Mouse (Mus musculus): ENCODE data around the gene Nxpe5. TPM values are rescaled to one million over a fixed set of nuclear protein-coding genes. Genes with fewer than 3 reads are reported as not detected.
"Not testable (repeated sequence)": the region's sequence is repeated elsewhere in the genome, so short reads cannot be mapped to it uniquely, and the experiment has no call there.

The Nxpe5 gene
- polyA plus RNA-seq, 1 experiment from 2014 or later = not detected

DNA sequence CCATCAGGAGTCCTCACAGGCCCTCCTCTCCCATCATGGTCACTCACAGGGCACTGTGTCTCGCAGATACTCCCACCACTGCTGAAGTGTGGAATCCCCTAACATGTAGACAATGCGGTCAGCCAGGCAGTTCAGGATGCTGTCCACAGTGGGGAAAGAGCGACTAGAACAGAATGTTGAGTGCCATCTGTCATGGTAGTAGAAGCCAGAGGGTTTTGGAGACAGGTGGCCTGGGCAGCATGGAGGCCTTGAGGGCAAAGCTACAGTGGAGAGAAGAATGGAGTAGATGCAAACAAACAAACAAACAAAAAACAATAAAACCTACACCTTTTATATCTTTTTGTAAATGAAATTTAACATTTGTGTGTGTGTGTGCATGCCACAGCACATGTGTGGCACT is 23.6 kb upstream of the Nxpe5 start:
- H3K9me3 ChIP-seq (ENCODE audit: control insufficient read depth, low read depth, low read length) = no peaks in the 10 kb centered on the region
- ATAC-seq (ENCODE audit: insufficient number of reproducible peaks, insufficient read depth, low FRiP score, low read depth) = no peak
- H3K4me3 ChIP-seq (ENCODE audit: low read depth, low read length) = no peak overlapping the region
- H3K4me2 ChIP-seq (replicated peaks; ENCODE audit: low read depth, low read length) = no peak overlapping the region
- H3K36me3 ChIP-seq (ENCODE audit: control insufficient read depth, insufficient read depth, low read length) = no peaks in the 10 kb centered on the region
- WGBS = 82% methylated on average over 3 of the region's 3 CpGs
- no peak overlapping the region for H3K9ac ChIP-seq (replicated peaks; ENCODE audit: low read depth, low read length)
- no peaks in the 10 kb centered on the region for H3K27me3 ChIP-seq (ENCODE audit: control insufficient read depth, insufficient read depth, low read length)
- no peak overlapping the region for H3K27ac ChIP-seq (ENCODE audit: low read length)
- no peaks in the 10 kb centered on the region for H3K4me1 ChIP-seq (ENCODE audit: control insufficient read depth, insufficient read depth, low read length)

DNA sequence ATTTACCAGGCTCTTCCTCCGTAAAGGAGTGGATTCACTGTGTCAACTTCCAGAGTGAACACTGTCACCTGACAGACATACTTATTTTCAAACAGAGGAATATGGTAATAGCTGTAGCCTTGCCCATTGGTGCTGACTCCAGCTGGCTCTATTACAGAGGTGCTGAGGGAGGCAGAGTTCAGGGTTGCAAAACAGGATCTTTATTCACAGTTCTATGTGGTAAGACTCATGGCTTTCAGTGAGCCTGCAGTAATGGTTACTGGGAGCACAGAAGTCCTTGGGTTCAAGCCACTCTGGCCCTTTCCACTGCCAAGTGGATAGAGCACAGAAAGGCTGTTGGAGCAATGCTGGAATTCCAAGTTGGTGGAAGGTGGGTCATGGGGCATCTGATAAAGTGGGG is 18.4 kb upstream of the Nxpe5 start:
- Histone ChIP-seq H3K27ac (ENCODE audit: low read length) (no peak overlapping the region), H3K9me3 (ENCODE audit: control insufficient read depth, low read depth, low read length) (no peaks in the 10 kb centered on the region), H3K4me2 (replicated peaks; ENCODE audit: low read depth, low read length) (no peak overlapping the region), H3K36me3 (ENCODE audit: control insufficient read depth, insufficient read depth, low read length) (no peaks in the 10 kb centered on the region), H3K9ac (replicated peaks; ENCODE audit: low read depth, low read length) (no peak overlapping the region), H3K27me3 (ENCODE audit: control insufficient read depth, insufficient read depth, low read length) (no peaks in the 10 kb centered on the region), H3K4me3 (ENCODE audit: low read depth, low read length) (no peak overlapping the region), H3K4me1 (ENCODE audit: control insufficient read depth, insufficient read depth, low read length) (no peaks in the 10 kb centered on the region)
- no peak for ATAC-seq (ENCODE audit: insufficient number of reproducible peaks, insufficient read depth, low FRiP score, low read depth)
- WGBS = 78% methylated on average over 1 of the region's 1 CpGs

DNA sequence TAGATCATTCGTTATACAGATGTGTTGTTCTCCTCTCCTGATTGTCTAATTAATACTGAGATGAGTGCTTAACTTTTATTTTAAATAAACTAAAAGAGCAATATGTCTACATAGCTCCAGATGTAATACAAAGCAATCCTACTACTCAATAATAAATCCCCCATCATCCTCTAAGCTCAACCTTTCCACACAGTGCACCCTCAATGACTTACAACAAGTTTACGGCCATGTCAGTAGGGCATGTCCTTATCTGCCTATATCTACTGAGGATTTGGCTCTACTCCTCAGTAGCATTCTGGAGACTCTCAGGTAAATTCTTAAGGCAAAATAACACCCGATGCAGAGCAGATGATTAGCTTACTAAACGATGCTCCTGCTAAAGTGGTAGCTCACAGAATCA is 17.8 kb upstream of the Nxpe5 start:
- Histone ChIP-seq H3K4me1 (ENCODE audit: control insufficient read depth, insufficient read depth, low read length) (no peaks in the 10 kb centered on the region), H3K36me3 (ENCODE audit: control insufficient read depth, insufficient read depth, low read length) (no peaks in the 10 kb centered on the region), H3K27ac (ENCODE audit: low read length) (no peak overlapping the region), H3K9ac (replicated peaks; ENCODE audit: low read depth, low read length) (no peak overlapping the region), H3K4me3 (ENCODE audit: low read depth, low read length) (no peak overlapping the region), H3K9me3 (ENCODE audit: control insufficient read depth, low read depth, low read length) (no peaks in the 10 kb centered on the region), H3K27me3 (ENCODE audit: control insufficient read depth, insufficient read depth, low read length) (no peaks in the 10 kb centered on the region), H3K4me2 (replicated peaks; ENCODE audit: low read depth, low read length) (no peak overlapping the region)
- no peak for ATAC-seq (ENCODE audit: insufficient number of reproducible peaks, insufficient read depth, low FRiP score, low read depth)
- WGBS = 78% methylated on average over 4 of the region's 4 CpGs

DNA sequence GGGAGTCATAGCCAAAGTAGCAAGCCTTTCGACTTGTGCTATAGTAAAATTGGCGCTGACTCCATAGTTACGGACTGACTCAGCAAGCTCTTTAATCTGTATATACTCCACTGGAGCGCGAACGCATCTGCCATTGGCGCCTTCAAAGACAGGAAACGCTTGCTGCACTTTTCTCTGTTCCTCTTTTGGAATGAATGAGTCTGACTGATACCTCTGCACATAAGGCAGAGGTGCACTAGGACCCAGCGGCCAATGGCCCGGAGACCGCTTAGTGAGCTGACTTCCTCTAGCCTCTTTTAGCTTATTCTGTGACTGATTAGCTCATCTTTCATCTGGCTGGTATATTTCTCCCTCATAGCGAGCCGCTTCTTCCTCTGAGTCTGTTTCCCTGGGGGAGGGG is 9.1 kb upstream of the Nxpe5 start:
- not testable (repeated sequence) for H3K9ac ChIP-seq (replicated peaks; ENCODE audit: low read depth, low read length); H3K4me1 ChIP-seq (ENCODE audit: control insufficient read depth, insufficient read depth, low read length); ATAC-seq (ENCODE audit: insufficient number of reproducible peaks, insufficient read depth, low FRiP score, low read depth); H3K27ac ChIP-seq (ENCODE audit: low read length); H3K27me3 ChIP-seq (ENCODE audit: control insufficient read depth, insufficient read depth, low read length); H3K9me3 ChIP-seq (ENCODE audit: control insufficient read depth, low read depth, low read length); H3K4me3 ChIP-seq (ENCODE audit: low read depth, low read length); H3K4me2 ChIP-seq (replicated peaks; ENCODE audit: low read depth, low read length); H3K36me3 ChIP-seq (ENCODE audit: control insufficient read depth, insufficient read depth, low read length)
- 95% methylated on average over 13 of the region's 13 CpGs for WGBS

DNA sequence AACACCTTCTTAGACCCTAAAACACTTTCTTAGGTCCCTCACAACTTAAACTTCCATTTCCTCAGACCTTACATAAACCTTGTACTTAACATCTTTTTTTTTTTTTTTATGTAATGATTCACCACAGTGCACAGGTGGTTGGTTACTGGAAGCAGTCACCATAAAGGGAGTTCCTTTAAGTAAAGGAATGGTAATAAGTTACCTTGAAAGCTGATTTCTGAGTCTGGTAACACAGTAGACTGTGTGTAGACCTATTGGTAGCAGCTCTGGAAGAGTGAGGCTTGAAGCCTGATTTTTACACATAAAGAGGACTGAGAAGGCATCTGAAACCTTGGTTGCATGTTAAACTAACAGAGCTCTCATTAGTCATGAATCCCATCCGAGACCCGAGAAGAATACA is 5.8 kb upstream of the Nxpe5 start:
- WGBS = 39% methylated on average over 2 of the region's 2 CpGs
- H3K27ac ChIP-seq (ENCODE audit: low read length) = no peak overlapping the region
- ATAC-seq (ENCODE audit: insufficient number of reproducible peaks, insufficient read depth, low FRiP score, low read depth) = no peak
- no peak overlapping the region for H3K9ac ChIP-seq (replicated peaks; ENCODE audit: low read depth, low read length)
- no peaks in the 10 kb centered on the region for H3K27me3 ChIP-seq (ENCODE audit: control insufficient read depth, insufficient read depth, low read length)
- no peaks in the 10 kb centered on the region for H3K4me1 ChIP-seq (ENCODE audit: control insufficient read depth, insufficient read depth, low read length)
- H3K36me3 ChIP-seq (ENCODE audit: control insufficient read depth, insufficient read depth, low read length) = no peaks in the 10 kb centered on the region
- H3K9me3 ChIP-seq (ENCODE audit: control insufficient read depth, low read depth, low read length) = no peaks in the 10 kb centered on the region
- no peak overlapping the region for H3K4me3 ChIP-seq (ENCODE audit: low read depth, low read length)
- H3K4me2 ChIP-seq (replicated peaks; ENCODE audit: low read depth, low read length) = no peak overlapping the region

DNA sequence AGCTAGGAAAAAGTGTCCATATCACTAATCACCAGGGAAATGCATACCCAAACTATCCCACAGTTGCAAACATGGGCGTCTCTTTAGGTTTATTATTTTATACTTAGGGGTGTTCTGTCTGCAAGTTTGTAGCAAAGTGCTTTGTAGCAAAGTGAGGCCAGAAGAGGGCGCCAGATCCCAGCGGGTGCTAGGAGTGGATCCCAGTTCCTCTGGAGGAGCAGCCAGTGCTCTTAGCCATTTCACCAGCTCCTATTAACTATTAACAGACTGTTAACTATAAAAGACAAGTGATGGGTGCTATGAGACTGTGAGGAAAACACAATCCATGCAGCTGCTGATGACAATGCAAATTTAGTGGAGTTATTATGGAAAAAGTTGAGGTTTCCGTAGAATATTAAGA is 3.6 kb upstream of the Nxpe5 start:
- WGBS = 25% methylated on average over 4 of the region's 4 CpGs
- Histone ChIP-seq H3K9ac (replicated peaks; ENCODE audit: low read depth, low read length) (no peak overlapping the region), H3K9me3 (ENCODE audit: control insufficient read depth, low read depth, low read length) (no peaks in the 10 kb centered on the region), H3K4me1 (ENCODE audit: control insufficient read depth, insufficient read depth, low read length) (no peaks in the 10 kb centered on the region), H3K4me2 (replicated peaks; ENCODE audit: low read depth, low read length) (no peak overlapping the region), H3K27ac (ENCODE audit: low read length) (no peak overlapping the region), H3K36me3 (ENCODE audit: control insufficient read depth, insufficient read depth, low read length) (no peaks in the 10 kb centered on the region), H3K27me3 (ENCODE audit: control insufficient read depth, insufficient read depth, low read length) (no peaks in the 10 kb centered on the region), H3K4me3 (ENCODE audit: low read depth, low read length) (no peak overlapping the region)
- no peak for ATAC-seq (ENCODE audit: insufficient number of reproducible peaks, insufficient read depth, low FRiP score, low read depth)

DNA sequence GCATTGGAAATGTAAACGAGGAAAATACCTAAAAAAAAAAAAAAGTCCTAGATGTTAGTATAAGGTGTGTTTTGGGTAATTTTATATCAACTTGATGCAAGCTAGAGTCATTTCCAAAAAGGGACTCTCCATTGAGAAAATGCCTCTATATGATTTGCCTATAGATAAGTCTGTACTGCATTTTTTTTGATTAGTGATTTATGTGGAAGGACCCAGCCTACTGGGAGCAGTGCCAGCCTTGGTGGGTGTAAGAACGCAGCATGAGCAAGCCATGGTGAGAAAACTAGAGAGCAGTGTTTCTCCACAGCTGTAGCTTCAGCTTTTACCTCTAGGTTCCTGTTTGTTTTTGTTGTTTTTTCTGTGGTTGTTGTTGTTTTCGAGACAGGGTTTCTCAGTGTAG is 2.4 kb upstream of the Nxpe5 start:
- no peak overlapping the region for H3K4me2 ChIP-seq (replicated peaks; ENCODE audit: low read depth, low read length)
- WGBS = 58% methylated on average over 3 of the region's 3 CpGs

DNA sequence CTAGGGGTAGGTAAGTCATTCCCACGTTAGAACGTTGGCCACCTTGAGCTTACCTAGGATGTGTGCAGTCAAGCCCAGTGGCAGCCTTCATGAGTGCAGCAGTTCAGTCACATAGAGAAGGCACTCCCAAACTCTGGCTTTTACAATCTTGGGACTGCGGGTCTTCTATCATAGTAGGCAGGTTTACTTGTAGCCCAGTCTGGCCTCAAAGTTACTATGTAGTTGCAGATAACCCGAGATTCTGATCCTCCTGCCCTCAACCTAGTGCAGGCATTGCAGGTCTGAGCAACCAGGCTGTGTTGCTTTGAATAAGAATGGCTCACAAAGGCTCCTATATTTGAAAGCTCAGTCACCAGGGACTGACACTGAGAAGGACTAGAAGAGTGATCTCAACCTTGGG is 793 bp downstream of the Nxpe5 start:
- H3K9me3 ChIP-seq (ENCODE audit: control insufficient read depth, low read depth, low read length) = no peaks in the 10 kb centered on the region
- ATAC-seq (ENCODE audit: insufficient number of reproducible peaks, insufficient read depth, low FRiP score, low read depth) = no peak
- no peak overlapping the region for H3K27ac ChIP-seq (ENCODE audit: low read length)
- WGBS = 75% methylated on average over 4 of the region's 4 CpGs
- no peaks in the 10 kb centered on the region for H3K36me3 ChIP-seq (ENCODE audit: control insufficient read depth, insufficient read depth, low read length)
- H3K4me1 ChIP-seq (ENCODE audit: control insufficient read depth, insufficient read depth, low read length) = no peaks in the 10 kb centered on the region
- H3K27me3 ChIP-seq (ENCODE audit: control insufficient read depth, insufficient read depth, low read length) = no peaks in the 10 kb centered on the region
- H3K4me2 ChIP-seq (replicated peaks; ENCODE audit: low read depth, low read length) = no peak overlapping the region
- no peak overlapping the region for H3K9ac ChIP-seq (replicated peaks; ENCODE audit: low read depth, low read length)
- H3K4me3 ChIP-seq (ENCODE audit: low read depth, low read length) = no peak overlapping the region

More for the DNA sequence above, 2.4 kb upstream of the Nxpe5 start:
- H3K27me3 ChIP-seq (ENCODE audit: control insufficient read depth, insufficient read depth, low read length) = no peaks in the 10 kb centered on the region
- no peak overlapping the region for H3K9ac ChIP-seq (replicated peaks; ENCODE audit: low read depth, low read length)
- no peak overlapping the region for H3K4me3 ChIP-seq (ENCODE audit: low read depth, low read length)
- H3K9me3 ChIP-seq (ENCODE audit: control insufficient read depth, low read depth, low read length) = no peaks in the 10 kb centered on the region
- ATAC-seq (ENCODE audit: insufficient number of reproducible peaks, insufficient read depth, low FRiP score, low read depth) = no peak
- no peaks in the 10 kb centered on the region for H3K36me3 ChIP-seq (ENCODE audit: control insufficient read depth, insufficient read depth, low read length)
- H3K27ac ChIP-seq (ENCODE audit: low read length) = no peak overlapping the region
- H3K4me1 ChIP-seq (ENCODE audit: control insufficient read depth, insufficient read depth, low read length) = no peaks in the 10 kb centered on the region

DNA sequence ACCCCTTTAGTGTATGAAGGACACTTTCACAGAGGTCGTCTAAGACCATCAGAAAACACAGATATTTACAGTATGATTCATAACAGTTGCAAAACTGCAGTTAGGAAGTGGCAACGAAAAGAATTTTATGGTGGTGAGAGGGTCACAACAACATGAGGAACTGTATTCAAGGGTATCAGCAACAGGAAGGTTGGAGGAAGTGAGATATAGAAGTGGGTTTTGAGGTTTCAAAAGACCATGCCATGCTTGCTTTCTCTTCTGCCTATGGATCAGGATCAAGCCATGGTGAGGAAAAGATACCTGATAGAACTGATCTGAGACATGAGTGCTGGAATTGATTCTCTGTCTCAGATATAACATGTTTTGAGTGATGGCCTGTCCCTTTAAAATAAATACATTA is 1.7 kb downstream of the Nxpe5 start:
- 75% methylated on average over 2 of the region's 2 CpGs for WGBS
- Histone ChIP-seq H3K4me2 (replicated peaks; ENCODE audit: low read depth, low read length) (no peak overlapping the region), H3K4me1 (ENCODE audit: control insufficient read depth, insufficient read depth, low read length) (no peaks in the 10 kb centered on the region), H3K27ac (ENCODE audit: low read length) (no peak overlapping the region), H3K9ac (replicated peaks; ENCODE audit: low read depth, low read length) (no peak overlapping the region), H3K36me3 (ENCODE audit: control insufficient read depth, insufficient read depth, low read length) (no peaks in the 10 kb centered on the region), H3K27me3 (ENCODE audit: control insufficient read depth, insufficient read depth, low read length) (no peaks in the 10 kb centered on the region), H3K4me3 (ENCODE audit: low read depth, low read length) (no peak overlapping the region), H3K9me3 (ENCODE audit: control insufficient read depth, low read depth, low read length) (no peaks in the 10 kb centered on the region)
- no peak for ATAC-seq (ENCODE audit: insufficient number of reproducible peaks, insufficient read depth, low FRiP score, low read depth)

Measured in stomach, embryonic 14.5 days (tissue).